Mouse (Mus musculus): ENCODE measurements around the gene Osbp2.
"Not testable (repeated sequence)": the region's sequence is repeated elsewhere in the genome, so short reads cannot be mapped to it uniquely, and the experiment has no call there.

Osbp2 gene

DNA sequence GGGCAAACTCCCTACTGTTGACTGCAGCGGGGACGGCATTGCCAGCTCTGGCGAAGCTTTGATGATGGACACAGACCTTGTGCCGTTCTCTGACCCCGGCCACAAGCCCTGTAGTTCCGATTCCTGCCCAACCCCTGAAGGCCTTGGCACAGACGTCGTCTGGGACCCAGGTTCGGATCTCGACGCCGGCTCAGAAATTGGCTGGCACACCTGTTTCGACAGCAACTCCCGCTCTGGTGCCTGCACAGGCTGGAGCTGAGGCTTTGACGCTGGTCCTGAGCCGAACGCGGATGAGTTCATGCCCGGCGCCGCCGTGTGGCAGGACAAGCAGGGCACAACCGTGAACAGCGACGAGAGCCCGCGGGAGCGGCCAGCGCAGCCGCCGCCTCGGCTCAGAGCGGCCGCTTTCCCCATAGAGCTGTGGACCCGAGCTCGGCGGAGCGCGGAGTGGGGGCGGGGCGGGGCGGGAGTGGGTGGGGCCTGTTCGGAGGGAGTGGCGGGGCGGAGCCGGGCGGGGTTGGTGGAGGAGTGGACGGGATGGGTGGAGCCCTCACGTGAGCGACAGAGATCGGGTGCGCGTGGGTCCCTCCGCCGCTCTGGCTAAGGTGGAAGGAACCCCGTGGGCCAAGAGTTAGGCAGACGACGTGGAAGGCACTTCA lies at the start of gene Osbp2:
Gene Osbp2, minus strand, starts transcription at position 450 of the 659 bp plus-strand sequence.
- DNase-seq (ENCODE audit: low spot score) = peak; percentile 79

- peak; percentile 39 for DNase-seq (ENCODE audit: low spot score)
Observed at GRCm38 (mm10) chr11:3912875-3913271, 49.2 kb upstream of the Osbp2 start.

GRCm38 (mm10) chr11:3912100-3912874 lies 48.6 kb upstream of the Osbp2 start:
- DNase-seq (ENCODE audit: low spot score) = peak; percentile 52

GRCm38 (mm10) chr11:3911440-3911839 lies 47.7 kb upstream of the Osbp2 start:
- not testable (repeated sequence) for DNase-seq (ENCODE audit: low spot score)

GRCm38 (mm10) chr11:3910513-3911310 lies 47.0 kb upstream of the Osbp2 start:
- DNase-seq (ENCODE audit: low spot score) = peak; percentile 28

- no peak for DNase-seq (ENCODE audit: low spot score)
Observed at GRCm38 (mm10) chr11:3909236-3909635, 45.5 kb upstream of the Osbp2 start.

- DNase-seq (ENCODE audit: low spot score) = no peak
Observed at GRCm38 (mm10) chr11:3905446-3905845, 41.7 kb upstream of the Osbp2 start.

DNA sequence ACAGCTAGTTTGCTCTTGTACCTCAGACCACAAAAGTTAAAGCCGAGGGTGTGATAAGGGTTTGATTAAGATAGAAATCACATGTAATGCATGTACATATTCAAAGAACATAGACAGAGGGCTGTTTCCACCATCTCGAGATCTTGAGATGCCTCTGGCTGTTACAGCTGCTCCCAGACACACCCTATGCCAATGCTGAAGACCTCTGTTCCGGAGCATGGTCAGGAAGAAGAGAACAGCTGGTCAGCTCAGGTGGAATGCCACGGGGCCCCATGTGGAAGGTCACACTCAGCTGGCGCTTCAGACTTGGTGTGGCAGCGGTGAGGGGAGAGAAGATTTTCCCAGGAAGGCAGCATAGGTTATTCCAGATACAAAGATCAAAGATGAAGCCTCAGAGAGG lies 41.0 kb upstream of the Osbp2 start:
- DNase-seq (ENCODE audit: low spot score) = no peak

DNA sequence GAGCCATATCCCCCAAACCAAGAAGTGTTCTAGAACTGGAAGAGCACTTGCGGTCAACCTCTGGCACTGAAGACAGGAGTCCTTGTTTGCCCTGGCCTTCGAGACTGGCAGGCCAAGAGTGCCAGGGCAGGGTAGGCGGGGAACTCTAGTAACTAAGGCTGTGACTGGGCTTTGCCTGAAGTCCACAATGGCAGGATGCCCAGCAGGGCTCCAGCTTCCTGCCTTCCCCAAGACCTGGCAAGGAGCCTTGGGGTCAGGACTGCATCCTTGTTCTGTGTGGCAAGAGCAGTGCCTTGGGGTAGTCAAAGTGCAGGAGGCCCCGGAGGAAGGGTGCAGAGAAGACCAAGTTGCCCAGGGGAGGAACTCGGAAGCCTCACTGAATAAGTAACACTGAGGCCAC lies 39.3 kb upstream of the Osbp2 start:
- peak; percentile 69 for DNase-seq (ENCODE audit: low spot score)

DNA sequence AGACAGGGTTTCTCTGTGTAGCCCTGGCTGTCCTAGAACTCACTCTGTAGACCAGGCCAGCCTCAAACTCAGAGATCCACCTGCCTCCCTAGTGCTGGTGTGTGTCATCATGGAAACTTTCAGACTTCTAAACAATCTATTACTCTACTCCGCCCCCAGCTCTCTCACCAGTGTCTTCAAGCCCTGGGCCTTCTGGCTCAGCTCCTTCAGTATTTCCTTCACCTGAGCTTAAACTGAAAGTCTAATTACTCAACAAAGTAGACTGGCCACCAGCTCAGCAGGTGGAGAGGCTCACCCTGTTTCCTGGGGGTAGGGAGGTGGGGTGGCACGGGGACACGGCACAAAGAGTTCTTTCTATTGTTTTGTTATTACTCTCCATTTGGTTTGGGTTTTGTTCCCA lies 38.8 kb upstream of the Osbp2 start:
- no peak for DNase-seq (ENCODE audit: low spot score)

DNA sequence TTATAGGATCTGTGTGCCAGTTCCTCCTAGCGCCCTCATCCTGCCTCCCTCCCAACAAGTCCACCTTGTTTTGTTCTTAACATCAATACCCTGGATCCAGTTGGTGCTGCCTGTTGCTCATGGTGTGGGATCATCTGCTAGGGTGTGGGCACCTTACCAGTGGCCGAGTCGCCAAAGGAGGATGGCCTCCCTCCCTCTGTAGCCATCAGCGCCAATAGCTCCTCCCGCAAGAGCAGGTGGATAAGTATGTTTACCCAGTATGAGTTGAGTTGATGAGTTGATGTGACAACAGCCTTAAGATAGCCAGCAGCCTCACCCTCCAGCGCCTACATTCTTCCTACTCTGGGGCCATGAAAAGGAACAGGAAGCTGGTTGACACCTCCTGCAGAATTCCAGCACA lies 36.6 kb upstream of the Osbp2 start:
- DNase-seq (ENCODE audit: low spot score) = no peak

DNA sequence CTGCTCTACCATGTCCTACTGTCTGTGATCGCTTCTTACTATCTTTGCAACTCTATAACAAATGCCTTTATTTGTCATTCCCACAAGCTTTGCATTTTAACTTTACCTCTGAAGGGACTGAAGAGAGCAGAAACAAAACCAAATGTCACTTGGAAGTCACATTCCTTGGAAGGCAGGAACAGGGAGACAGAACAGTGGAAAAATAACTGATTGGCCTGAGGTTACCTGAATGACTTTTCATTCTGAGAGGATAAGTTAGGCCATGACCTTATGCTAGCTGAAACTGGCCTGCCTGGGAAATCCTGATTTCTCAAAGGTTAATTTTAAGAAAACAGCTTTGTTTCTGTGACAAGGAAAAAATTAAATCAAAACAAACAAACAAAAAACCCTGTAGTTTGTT lies 32.2 kb upstream of the Osbp2 start:
- no peak for DNase-seq (ENCODE audit: low spot score)

DNA sequence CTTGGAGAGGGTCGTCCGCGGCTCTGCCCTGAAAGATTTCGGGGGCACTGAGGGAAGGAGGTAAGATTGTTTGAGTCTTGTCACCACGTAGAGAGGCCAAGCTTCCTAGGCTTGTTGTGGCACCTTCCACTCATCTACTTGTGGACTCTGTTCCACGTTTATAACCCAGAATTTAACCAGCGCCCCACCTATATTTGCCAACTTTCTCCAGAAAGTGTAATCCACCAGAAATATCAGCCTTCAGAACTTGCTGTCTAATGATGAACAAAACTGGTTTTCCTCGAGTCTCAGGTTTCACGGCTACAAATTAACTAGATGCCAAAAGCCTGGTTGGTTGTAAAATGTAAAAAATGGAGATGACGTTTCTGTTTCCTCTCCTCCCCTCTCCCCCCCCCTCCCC lies 31.8 kb upstream of the Osbp2 start:
- no peak for DNase-seq (ENCODE audit: low spot score)

DNA sequence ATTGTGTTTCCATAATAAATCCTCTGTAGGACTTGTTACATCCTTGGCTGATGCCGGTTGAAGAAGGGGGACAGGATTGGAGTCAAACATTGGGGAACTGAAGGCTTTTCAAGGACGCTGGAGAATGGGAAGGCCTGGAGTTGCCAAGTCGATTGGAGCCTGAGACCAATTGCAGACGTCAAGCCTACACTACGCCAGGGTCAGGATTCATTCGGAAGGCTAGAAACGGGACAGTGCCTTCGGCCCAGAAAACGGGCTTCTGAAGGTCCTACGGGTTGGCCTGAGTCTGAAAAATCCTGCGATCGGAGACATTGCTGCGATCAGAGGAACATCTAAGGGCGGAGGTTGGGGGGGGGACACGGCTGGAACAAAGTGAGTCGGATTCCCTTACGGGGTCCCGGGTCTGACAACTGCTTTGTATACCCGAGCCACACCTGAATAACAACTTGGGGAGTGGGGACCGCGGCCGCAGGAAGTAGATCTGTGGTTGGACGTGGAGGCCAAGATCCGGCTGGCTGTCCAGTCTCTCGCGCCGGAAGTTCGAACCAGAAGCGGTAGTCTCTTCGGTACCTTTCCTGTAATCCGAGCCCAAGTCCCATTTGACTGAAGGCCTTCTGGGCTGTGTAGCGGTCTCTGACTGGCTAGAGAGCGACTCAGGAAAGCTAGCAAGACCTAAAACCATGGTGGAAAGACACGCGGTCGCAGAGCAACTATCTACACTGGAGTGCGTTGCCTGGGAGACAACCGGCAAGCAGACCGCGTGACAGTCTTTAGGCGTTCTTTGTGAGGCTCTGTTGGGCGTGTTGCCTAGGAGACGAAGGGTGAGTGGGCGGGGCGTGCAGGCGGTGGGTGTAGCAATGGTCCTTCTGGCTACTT lies 30.9 kb upstream of the Osbp2 start, which contains the start of the genes 4921536K21Rik and Dusp18:
Gene 4921536K21Rik, minus strand, starts transcription at position 693 of the 876 bp plus-strand sequence.
Gene Dusp18, plus strand, starts transcription at position 835 of the 876 bp plus-strand sequence.
- peak; percentile 97 for DNase-seq (ENCODE audit: low spot score)

DNA sequence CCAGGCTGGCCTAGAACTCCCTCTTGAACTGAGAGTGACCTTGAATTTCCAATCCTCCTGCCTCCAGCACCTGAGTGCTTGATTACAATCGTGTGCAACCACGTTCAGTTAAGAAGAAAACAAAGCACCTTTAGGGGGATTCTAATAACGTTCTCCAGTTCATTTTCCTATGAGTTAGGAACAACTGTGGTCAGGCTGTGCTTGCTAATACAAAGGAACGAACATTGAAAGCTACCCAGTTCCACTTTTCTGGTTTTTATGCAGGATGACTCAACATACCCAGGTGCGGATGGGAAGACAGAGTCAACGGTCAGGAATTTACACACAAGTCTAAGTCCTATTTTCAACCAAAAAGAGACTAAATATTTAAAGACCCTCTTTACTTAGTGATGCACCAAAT lies 30.3 kb upstream of the Osbp2 start:
- no peak for DNase-seq (ENCODE audit: low spot score)

DNA sequence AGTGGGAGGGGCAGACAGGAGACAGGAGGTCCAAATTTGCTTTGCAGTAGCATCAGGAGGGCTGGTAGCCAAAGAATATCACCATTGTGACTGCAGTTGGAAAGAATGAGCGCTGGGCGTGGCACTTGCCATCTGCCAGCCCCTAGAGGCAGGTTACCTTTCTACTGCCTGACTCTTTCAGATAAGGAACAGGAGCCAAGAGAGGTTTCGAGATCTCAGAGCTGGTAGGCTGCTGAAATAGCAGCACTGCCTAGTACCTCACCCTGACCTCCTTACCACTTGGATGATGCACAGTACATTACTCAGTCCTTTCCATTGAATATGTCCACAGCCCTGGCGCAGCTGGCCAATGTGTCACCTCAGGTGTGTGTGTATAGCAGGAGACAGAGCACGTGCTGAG lies 23.6 kb upstream of the Osbp2 start:
- no peak for DNase-seq (ENCODE audit: low spot score)

DNA sequence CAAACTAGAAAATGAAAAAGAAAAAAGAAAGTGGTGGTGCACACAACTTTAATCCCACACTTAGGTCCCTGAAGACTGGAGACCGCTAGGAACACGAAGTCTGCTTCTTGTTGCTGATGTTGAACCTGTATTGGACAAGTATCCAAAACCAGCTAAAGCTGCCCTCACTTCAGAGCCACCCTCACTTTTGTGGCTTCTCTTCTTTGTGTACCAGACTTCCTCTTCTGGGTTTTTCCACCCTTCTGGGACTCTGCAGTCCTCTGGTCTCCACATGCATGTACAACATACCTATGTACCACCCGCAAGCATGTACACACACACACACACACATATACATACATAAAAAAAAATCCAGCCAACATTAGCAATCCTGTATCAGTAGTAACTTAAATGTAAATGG lies 20.0 kb upstream of the Osbp2 start:
- no peak for DNase-seq (ENCODE audit: low spot score)

- peak; percentile 89 for DNase-seq (ENCODE audit: low spot score)
Observed at GRCm38 (mm10) chr11:3879836-3880235, 16.1 kb upstream of the Osbp2 start.

- no peak for DNase-seq (ENCODE audit: low spot score)
Observed at GRCm38 (mm10) chr11:3878660-3879059, 15.0 kb upstream of the Osbp2 start.

GRCm38 (mm10) chr11:3876419-3876818 lies 12.7 kb upstream of the Osbp2 start:
- DNase-seq (ENCODE audit: low spot score) = peak; percentile 42

GRCm38 (mm10) chr11:3864343-3864742 lies 640 bp upstream of the Osbp2 start:
- no peak for DNase-seq (ENCODE audit: low spot score)
